Mouse (Mus musculus) c-Kit-positive CD71-negative TER-119-negative erythroid progenitor cells, embryonic 14.5 days (primary cell): ENCODE results near the gene Ndufb10.

Experiments used
- DNase-seq: peaks from one replicate; pipeline ENCODE4 v3.0.0-alpha.2; 2013; ENCODE audit warnings: low read depth

The Ndufb10 gene

DNA sequence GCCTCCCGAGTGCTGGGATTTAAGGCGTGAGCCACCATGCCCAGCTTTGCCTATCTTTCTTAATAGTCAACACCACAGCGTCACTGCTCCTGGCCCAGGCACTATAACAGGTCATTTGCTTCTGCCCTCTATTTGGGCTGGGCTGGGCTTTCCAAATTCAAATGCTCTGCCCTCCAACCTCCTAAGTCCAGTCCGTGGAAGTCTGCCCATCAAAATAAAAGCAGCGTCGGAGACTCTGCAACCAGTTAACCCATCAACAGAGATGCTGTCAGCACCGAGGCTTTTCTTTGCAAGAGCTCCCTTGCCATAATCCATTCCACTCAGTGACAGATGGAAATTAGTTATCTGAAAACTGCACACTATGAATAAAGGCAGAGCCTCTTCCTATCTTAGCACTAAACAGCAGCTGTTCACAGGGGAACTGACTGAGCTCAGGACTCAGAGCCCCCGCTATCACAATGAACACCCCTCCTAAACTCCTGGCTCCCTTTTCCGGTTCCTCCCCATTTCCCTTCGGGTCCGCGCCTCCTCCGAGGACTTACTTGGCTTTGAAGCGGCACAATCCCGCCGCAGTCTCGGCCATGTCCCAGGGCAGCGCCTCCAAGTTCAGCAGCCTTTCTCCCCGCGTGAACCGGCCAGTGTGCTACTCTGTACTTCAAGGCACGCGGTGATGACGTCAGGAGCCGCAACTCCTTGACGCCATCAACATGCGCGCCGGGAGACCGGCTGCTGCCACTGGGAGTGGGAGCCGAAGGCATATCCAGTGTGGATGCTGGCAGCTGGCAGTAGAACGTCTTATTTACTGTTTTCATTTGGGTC is 17.1 kb downstream of the Ndufb10 start, which contains the start of gene Tbl3:
Tbl3 (minus strand) TSS at position 679 of the 819 bp plus-strand sequence.
- peak; percentile 89 for DNase-seq

GRCm38 (mm10) chr17:24705821-24706220 is 18.5 kb downstream of the Ndufb10 start:
- no peak for DNase-seq

DNA sequence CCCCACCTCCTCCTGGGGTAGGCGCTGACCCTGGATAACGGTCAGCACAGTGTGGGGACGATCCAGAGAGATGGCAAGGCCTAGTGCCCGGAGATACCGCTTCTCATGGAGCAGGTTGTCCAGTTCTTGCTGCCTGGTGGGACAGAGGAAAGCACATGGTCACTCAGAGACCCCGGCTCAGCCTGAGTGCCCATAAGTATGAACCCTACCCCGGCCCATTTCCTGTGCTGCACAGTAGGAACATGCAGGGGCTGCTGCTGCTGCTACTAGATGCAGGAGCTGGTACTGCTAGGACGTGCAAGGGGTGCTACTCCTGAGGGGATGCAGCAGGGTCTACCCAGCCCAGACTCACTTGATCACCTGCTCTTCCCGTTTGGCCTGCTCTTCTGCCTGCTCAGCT is 23.0 kb downstream of the Ndufb10 start:
- no peak for DNase-seq

DNA sequence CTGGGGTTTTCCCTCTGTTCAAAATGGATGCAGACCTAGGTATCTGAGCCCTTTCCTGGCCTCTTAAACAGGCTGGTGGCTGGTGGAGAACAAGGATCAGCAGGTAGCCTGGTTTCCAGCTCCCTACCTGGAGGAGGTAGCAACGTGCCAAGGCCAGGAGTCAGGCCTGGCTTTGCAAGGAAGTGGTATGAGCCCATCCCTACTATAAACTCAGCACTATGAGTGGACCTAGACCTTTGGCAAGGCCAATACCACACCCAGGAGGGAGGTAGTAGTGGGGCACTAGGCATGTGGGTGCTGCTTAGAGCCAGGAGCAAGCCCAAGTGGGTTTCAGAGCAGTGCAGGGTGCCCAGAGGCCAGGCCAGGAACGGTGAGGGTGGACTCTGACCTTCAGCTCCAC is 24.8 kb downstream of the Ndufb10 start:
- no peak for DNase-seq

- no peak for DNase-seq
These were observed 25.6 kb downstream of the Ndufb10 start for GRCm38 (mm10) chr17:24698715-24699114.

DNA sequence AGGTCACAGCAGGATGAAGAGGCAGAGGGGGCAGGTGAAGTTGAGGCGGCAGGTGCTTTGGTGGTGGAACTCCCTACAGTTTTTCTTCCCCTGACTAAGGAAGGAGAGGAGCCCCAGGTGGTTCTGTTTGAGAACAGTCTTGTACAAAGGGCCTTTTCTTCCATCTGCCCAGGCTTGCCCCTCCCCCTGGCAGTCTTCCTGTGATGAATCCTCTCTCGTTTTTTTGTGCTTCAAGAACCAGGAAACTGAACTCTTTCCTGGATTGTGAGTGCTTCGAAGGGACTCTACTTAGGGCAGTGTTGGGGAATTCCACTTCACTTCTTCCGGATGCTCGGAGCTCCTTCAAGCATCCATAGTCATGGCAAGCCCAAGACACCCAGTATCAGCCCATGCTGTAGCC is 26.3 kb downstream of the Ndufb10 start:
- no peak for DNase-seq

GRCm38 (mm10) chr17:24696011-24696697 is 28.1 kb downstream of the Ndufb10 start, which contains the start of the genes Gfer and Noxo1:
Gene Gfer (minus strand): TSS chr17:24696156.
Gene Noxo1 (plus strand): TSS chr17:24696234.
- DNase-seq, result peak; percentile 72

GRCm38 (mm10) chr17:24695326-24696010 is 28.8 kb downstream of the Ndufb10 start:
- DNase-seq, result no peak

GRCm38 (mm10) chr17:24692385-24692784 is 31.9 kb downstream of the Ndufb10 start:
- DNase-seq, result no peak

DNA sequence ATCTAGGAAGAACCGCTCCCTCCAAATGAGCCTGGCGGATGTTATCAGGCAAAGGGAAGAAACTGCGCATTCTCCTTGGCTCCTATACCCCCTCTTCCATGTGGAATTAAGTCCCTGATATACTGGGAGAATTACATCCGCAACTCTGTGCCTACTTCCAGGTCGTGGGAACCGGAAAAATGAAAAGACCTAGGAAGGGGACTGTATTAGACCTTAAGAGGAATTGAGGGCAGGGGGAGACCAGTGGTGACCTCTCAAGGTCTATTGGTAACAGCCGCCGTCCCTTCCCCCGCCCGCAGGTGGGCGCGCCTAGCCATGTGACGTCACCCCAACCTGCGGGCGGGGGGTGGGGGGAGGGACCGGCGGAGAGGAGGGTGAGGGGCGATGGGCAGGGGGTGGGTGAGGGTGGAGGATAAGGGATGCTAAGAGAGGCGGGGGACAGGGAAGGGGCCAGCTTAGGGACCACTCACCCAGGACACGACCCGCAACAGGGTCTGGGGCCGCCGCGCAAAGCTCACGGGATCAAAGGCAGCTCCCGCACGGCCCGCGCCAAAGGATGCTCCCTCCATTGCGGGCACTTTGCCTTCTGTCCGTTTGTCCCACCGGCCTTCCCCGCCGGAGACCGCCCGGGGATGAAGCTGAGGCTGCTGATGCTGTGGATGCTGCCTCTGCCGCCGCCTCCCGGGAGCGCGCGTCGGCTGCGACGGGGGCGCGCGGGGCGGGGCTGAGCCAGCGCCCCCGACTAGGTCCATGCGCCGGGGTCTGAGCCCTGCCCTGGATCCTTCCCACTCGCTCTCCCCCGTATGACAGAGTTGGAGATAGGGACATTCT is 34.8 kb downstream of the Ndufb10 start, which contains the start of gene Syngr3:
Syngr3 (minus strand) TSS at position 705 of the 831 bp plus-strand sequence.
- no peak for DNase-seq

DNA sequence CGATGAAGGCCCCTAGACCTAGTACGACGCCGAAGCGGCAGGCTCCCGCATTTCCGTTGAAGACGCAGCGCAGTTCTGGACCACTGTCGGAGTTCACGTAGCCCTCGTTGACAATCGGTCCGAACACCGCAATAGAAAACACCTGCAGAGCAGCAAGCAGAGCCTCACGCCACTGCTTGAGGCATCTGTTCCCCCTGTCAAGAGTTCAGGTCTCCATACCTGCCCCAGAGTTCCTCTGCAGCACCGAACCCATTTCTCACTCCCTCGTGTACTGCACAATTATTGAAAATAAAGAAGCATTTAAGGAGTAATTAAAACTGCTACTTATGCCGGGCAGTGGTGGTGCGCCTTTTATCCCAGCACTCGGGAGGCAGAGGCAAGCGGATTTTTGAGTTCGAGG is 36.7 kb downstream of the Ndufb10 start:
- DNase-seq, result no peak

GRCm38 (mm10) chr17:24687146-24687595 is 37.1 kb downstream of the Ndufb10 start:
- DNase-seq, result no peak

GRCm38 (mm10) chr17:24686514-24686913 is 37.8 kb downstream of the Ndufb10 start:
- no peak for DNase-seq

GRCm38 (mm10) chr17:24677500-24678080 is 46.7 kb downstream of the Ndufb10 start:
- DNase-seq, result no peak

- DNase-seq, result no peak
These were observed 47.4 kb downstream of the Ndufb10 start for GRCm38 (mm10) chr17:24676877-24677276.

DNA sequence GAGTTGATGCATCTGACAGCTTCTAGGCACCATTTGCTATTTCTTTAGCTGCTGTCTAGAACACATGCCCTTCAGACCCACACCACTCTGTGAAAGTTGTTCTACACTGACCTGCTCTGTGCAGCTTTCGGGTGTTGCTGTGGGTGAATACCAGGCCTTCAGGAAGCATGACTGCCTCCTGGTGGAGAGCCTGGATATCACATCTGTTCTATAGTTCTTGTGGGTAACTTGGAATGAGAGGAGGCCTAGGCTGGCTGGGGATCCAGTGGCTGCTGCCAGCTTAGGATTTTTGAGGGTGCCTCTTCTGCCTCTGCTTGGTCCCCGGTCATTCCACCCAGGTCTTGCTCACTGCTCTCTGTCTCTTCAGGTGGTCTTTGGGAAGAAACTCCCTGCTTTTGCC is 48.1 kb downstream of the Ndufb10 start:
- DNase-seq, result peak; percentile 75

- DNase-seq, result no peak
These were observed 50.0 kb downstream of the Ndufb10 start for GRCm38 (mm10) chr17:24674277-24674676.

GRCm38 (mm10) chr17:24672141-24672540 is 52.1 kb downstream of the Ndufb10 start:
- DNase-seq, result no peak
